Mouse (Mus musculus) WW6 (cell line): ENCODE measurements around the gene Cdc42se2.
A peak's percentile ranks its signal among the peaks of the same experiment; 100 is the strongest.

Source experiments
- DNase-seq: peaks from one replicate; pipeline ENCODE4 v3.0.0-alpha.2; 2013; ENCODE audit warnings: low read depth, low spot score

The Cdc42se2 gene

DNA sequence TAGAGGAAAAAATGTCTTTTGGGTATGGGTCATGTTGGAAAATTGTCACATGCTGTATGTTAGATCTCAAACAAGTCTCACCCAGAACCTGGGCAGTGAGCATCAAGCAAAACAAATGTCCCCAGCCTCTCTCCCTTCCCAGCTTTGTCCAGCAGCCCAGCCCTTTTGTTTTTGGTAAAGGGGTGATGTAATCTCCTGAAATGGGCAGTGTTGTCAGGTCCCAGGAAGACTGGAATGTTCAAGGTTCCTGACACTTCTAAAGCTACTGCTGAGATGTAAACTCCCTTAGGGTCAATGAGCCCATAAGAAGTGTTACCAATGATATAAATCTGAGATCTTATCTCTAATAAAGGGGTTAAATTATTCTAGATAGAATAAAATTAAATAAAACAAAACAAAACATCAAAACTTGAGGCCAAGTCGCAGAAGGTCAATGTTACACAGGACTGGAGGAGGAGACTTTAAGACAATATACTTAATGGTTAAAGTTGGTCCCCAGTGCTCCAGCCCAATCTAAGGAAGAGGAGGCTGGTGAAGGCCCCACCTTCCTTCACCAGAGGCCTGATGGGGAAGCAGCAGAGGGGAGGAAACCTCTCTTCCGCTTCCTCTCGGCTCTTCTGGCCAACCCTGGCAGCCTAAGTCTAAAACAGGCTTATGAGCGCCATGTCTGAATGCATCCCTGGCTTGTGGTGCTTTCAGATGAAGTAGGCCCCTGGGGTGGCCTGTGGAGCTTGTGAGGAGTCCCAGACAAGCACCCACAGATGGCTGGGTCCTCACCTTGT, 76.8 kb downstream of the Cdc42se2 start:
- DNase-seq: no peak

DNA sequence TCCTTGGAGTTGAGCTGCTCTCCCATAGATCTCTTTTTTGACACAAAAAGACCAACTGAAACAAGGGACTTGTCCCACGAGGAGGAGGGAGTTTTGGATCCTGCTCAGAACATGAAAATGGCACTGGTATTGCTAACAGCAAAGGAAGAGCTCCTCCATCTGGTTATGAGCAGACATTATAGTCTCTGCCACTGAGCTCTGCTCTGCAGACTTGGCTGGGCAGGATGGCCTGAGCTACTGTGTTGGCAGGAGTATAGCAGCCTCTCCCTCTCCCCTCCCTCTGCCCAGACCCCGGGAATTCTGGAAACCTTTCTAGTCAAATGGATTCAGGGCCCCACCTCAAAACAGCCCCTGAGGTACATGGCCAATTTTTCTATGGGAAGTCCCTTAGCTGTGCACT, 77.8 kb downstream of the Cdc42se2 start:
- DNase-seq: no peak

DNA sequence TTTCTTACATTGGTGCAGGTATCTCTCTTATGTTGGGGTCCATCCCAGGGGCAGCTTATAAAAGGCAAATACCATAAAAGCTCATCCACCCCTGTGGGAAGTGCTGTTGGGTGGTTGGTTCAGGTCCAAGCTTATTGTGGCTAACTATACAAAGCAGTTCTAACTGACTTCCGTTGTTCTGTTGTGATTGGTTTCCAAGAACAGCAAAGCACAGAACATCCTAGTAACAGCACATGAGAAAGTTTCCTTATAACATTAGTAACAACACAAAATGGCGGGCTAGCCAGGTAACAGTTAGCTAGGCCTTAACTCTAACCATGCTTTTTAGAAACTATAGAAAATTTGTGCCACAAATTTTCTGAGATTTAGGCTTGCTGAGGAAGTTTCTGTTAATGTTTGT, 79.3 kb downstream of the Cdc42se2 start:
- DNase-seq: no peak

DNA sequence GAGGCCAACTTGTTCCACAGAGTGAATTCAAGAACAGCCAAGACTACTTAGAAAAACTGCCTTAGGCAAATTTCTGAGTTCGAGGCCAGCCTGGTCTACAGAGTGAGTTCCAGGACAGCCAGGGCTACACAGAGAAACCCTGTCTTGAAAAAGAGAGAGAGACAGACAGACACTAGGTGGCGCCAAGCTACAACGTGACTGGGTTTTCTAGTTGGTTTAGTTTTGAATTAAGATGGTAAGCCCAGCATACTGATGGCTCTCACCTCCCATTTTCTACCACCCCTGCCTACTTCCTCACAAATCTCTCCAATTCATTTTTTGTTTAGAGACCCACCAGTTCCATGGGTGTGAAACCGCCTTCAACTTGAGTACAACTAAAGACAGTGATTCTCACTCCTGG, 84.2 kb downstream of the Cdc42se2 start:
- peak; percentile 38 for DNase-seq

DNA sequence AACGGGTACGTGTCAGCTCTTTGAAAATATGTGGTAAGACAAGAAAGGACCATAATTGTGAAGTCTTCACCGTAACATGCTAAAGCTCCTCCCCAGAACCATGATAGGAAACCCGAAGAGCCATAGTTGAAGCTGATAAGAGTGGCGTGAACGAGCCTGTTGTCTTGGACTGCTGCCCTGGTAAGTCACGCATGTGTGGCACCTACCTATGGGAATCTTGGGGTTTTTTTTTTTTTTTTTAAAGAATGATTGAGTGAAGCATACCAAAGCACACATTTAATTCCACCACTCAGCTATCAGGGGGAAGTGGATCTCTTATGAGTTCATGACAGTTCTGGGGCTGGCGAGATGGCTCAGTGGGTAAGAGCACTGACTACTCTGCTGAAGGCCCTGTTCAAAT, 85.6 kb downstream of the Cdc42se2 start:
- no peak for DNase-seq

DNA sequence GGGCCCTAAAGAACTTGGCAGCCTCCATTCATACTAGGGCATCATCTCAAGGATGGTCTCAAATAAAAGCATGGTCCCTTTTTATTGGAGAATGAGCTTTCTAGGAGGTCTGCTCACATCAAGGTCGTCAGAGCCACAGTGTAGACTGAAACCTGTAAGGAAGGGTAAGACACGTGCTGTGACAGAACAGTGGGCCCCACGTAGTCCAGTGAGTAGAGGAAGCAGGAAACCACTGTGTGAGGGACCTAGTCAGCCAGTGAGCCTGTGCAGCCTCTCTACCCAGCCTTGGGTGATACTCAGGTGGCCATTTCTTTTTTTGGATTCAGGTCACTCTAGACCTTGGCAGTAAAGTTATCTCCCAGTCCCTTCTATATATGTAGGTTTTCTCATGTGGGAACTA, 87.5 kb downstream of the Cdc42se2 start:
- no peak for DNase-seq

DNA sequence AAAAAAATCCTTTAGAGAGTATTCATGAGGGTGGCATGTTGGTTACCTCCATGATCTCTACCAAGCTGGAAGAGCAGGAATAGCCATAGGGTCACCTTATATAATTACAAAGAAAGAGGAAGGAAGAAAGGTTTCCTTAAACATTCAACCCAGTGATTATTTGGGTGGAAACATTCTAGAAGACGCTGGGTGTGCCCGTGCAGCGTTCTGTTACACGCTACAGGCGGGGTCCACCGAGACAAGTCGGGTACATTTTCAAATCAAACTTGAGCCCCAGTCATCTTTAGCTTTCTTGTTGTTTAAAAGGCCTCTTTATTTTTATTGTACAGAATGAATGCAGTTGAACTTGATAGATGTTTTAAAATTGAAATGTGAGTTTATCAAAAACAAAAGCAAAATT, 88.8 kb downstream of the Cdc42se2 start:
- DNase-seq: no peak

DNA sequence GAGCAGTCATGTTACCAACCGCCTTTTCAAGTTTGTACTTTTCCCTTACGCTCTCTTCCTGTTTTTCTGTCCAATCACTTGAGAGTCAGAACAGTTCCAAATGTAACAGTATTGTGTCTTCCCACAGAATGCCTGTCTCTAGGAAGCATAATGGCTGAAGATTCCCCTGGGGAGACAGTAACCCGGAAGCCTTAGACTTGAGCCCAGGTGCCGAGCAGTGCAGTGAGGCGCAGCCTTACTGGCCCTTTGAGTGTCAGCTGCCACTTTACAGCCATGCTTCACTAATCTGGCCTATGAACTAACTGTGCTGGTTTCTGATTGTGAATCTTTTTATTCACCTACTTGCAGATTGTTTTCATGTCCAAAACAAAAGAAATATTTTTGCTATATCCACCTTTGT, 89.9 kb downstream of the Cdc42se2 start:
- no peak for DNase-seq

DNA sequence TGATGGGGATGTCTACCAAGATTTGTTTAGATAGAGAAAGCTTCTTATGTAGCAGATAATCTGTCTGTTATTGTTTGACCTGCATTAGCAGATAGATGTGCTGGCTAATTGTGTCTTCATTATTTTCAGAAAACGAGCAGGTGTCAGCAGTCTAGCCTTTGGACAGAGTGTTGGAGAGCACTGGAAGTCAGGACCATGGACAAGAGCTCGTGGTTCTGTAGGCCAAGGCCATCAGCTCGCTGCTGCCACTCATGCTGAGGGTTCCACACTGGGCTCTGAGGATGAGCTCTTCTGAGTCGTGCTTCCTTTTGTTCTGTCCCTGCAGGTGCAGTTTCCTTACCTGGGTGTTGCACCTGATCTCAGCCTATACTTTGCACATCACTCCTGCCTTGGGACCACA, 91.5 kb downstream of the Cdc42se2 start:
- no peak for DNase-seq

DNA sequence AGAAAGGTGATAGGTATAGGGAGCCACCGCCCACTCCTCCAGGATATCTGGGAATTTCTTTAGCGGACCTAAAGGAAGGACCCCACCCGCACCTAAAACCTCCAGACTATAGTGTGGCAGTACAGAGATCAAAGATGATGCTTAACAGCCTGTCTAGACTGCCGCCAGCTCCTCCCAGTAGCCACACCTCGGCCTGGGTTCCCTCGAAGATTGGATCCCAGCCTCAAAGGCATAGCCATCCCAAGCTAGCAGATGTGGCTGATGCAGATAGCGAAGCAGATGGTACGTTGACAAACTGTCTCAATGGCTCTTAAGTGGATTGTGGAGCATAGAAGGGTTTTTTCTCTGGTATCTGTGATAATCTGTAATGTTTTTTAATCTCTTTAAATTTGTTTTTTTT, 93.2 kb downstream of the Cdc42se2 start:
- DNase-seq: no peak

DNA sequence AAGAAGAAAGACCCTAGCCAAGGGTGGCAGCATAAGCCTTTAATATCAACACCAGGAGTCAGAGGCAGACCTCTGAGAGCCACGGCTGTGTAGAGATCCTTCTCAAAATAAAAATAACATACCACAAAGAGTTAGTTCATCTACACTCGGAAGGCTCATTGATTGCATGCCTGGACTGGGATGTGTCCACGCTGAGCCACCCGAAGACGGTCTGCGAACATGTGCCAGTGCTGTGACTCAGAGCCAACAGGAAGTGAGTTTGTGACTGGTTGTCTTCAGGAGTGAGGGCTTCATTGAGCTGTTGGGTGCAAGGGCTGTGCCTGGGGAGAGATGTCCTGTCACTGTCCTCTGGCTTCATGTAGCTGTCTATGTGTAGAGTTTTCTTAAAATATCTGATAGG, 93.8 kb downstream of the Cdc42se2 start:
- DNase-seq: no peak

DNA sequence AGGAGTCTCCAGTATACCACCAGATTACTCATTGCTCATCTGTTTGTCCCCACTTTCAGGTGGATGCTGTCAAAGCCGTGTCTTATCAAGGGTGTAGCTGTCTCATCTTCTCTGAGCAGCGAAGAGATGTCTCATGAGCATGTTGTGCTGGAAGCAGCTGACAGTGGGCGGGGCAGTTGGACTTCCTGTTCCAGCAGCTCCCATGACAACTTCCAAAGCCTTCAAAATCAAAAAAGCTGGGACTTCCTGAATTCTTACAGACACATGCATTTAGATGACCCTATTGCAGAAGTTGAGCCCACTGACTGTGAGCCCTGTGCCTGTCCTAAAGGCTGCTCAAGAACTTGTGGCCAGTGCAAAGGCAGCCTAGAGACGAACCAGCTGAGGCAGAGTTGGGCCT, 96.3 kb downstream of the Cdc42se2 start:
- no peak for DNase-seq

DNA sequence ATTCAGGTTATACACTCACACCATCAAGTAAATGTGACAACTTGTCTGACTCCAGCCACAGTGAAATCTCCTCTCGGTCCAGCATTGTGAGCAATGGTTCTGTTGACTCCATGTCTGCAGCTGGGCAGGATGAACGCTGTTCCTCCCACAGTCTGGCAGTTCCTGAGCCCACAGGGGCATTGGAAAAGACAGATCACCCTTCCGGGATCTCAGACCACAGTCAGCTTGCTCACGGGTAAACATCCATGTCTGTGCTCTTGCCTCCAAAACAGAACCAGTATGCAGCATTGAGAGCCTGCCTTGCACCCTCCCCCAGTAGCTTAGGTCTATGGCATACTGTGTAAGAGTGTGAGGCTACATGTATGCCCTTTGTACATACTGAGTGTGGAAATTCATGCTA, 97.3 kb downstream of the Cdc42se2 start:
- no peak for DNase-seq

DNA sequence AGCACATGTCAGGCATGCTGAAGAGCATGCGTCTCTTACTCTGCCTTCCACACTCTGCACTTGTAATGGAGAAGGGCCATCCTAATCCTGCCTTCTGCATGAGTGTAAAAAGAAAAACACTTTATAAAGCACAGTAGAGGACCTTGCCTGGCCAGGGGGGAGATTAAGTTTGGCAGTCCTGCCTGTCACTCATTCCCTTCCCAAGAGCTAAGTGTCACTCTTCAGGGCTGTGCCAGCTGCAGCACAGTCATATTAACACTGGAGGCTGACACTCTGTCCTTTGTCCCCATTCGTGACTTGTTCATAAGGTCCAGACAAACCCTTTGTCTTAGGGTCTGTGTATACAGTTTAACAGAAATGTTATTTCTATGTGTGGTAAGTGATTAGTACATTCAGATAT, 102.6 kb downstream of the Cdc42se2 start:
- no peak for DNase-seq

DNA sequence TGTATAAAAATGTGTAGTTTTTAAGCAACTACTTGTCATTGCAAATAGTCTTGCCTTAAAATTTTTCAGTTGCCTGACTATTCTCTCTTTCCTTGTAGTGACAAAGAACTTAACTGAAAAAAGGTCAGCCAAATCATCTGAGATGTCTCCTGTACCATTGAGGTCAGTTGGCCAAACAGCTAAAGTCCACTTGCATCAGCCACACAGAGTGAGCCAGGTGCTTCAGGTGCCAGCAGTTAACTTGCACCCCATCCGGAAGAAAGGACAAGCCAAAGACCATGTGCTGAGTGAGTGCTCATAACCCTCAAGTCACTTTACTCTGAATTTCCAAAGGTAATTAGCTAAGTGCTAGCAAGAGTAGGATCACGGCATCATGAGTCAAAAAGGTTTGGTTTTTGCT, 108.3 kb downstream of the Cdc42se2 start:
- no peak for DNase-seq

DNA sequence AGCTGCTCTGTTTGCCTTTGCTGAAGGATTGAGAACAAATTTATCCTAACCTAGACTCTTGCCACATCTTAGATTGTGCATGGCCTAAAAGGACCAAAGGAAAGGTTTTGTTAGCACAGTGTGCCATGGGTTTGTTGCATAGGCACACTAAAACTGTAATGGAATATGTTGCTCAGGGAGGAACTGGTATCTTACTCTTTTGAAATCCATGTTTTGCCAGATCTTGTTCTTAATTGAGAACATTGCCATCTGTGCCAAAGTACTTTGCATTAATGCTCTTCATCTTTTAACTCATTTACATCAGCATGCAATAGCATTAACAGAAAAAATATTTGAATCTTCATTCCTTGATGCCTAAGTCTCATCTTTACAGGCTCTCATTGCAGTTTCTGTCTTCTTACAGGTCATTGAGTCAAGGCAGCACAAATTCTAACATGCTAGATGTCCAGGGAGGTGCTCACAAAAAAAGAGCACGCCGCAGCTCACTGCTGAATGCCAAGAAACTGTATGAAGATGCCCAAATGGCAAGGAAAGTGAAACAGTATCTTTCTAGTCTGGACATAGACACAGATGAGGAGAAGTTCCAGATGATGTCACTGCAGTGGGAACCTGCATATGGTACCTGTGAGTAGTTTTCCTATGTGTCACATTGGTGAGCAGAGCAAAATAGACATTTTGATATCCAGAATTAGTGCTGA, 111.5 kb downstream of the Cdc42se2 start:
- DNase-seq: no peak

DNA sequence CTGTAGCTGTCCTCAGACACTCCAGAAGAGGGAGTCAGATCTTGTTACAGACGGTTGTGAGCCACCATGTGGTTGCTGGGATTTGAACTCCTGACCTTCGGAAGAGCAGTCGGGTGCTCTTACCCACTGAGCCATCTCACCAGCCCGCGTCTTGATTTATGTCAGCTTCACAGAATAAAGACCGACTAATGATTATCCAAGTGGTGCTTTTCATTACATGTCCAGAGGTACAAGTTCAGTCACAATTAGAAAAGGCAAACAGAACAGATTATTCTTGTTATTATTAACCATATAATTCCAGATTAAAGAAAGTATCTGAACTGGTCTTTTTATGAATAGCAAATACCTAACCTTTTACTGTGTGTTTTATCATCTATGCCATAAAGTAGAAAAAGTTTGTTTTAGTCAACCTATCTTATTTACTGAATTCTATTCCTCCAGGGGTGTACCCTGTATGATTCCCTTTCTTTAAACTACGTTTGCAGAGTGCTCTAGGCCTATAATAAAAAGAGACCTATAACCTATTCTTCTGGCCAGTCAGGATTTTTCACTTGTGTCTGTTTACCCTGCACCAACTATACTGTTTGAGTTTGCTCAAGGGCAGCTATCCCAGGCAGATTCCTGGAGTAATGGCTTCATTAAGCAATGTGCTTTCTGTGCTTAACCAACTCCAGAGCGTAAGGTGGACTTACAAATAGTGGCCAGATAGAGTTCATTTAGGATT, 113.7 kb downstream of the Cdc42se2 start:
- DNase-seq: no peak
